Mouse (Mus musculus): Measurements from ENCODE around the gene Zfp212.
"Not testable (repeated sequence)": the region's sequence is repeated elsewhere in the genome, so short reads cannot be mapped to it uniquely, and the experiment has no call there.

The Zfp212 gene

DNA sequence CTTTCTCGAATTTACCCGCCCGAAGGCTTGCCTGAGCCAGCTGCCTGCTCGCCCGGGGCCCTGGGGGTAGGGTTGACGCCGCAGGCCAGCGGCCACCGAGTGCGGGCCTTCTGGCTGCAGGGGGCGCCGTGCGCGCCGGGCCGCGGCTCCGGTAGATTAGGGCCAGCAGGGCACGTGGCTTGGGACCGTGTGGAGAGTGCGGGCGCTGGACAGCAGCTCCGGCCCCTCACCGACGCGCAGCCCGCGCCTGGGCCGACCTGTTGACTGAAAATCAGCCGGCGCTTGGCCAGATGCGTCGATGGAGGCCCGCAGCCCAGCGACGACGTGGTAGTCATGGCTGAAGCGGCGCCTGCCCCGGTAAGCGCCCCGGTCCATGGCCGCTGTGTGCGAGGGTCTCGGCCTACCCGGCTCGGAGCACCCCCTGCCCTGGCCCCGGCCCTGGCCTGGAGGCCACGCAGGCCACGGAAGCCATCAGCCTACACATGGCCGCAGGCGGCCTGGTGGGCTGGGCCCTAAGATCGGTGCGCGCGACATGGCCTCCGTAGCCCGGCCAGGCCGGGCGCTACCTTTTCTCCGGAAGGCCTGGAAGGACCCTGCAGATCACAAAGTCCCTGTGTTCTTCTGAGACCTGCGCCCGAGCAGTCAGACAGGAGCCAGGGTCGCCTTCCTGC, 22.9 kb downstream of the Zfp212 start:
- peak; percentile 77 for DNase-seq (ENCODE audit: low read depth)

DNA sequence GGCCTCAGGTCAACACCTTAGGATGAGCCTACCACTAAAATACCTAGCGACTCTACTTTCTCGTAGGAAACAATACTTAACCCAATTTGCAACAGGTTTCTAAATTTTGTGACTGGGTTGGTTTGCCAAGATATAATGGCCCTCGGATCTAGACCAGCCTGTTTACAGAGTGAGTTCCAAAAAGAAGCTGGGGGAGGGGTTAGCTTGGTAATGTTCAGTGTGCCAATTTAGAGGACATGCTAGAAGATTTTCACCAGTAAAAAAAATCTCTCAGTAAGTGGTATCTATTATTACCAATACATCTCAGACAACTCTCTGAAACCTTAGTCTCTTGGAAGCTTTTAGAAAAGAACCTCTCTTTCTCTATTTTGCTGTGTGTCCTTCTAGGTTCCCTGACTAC, 23.4 kb downstream of the Zfp212 start:
- no peak for DNase-seq (ENCODE audit: low read depth)

DNA sequence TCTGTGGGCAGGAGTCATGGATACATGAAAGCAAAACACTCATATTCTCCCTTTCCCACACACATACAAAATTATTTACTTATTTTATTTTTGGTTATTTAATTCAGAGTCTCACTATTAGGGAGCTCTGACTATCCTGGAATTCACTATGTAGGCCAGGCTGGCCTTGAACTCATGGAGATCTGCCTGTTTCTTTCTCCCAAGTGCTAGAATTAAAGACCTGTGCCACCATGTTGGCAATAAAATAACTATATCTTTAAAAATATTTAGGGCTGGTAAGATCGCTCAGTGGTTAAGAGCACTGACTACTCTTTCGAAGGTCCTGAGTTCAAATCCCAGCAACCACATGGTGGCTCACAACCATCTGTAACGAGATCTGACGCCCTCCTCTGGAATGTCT, 27.1 kb downstream of the Zfp212 start:
- no peak for DNase-seq (ENCODE audit: low read depth)

DNA sequence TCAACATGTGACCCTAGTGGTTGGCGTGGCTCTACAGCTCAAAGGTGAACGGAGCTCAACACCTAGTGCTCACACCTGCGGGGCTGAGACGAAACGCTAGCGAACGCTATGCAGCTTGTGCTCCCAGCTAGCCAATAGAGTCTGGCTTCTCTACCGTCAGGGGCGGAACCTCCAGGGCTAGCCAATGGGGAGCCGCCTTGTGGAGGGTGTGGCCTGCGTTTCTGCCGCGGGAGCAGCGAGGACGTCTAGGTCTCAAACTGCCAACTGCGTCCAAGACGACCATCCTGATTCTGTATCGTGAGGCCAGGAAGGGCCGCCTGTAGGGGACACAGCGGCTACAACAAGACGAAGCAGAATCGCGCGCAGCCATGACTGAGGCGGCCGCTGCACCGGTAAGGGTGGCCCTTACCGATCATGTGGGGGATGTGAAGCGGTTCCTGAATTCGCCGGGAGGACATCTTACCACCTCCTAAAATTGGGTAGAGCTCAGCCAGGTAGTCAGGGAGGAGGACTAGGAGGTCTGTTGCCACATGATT, 33.0 kb downstream of the Zfp212 start, which contains the start of gene Zfp956:
Gene Zfp956 (plus strand): TSS at position 200 of the 536 bp plus-strand sequence.
- DNase-seq (ENCODE audit: low read depth) = peak; percentile 95

DNA sequence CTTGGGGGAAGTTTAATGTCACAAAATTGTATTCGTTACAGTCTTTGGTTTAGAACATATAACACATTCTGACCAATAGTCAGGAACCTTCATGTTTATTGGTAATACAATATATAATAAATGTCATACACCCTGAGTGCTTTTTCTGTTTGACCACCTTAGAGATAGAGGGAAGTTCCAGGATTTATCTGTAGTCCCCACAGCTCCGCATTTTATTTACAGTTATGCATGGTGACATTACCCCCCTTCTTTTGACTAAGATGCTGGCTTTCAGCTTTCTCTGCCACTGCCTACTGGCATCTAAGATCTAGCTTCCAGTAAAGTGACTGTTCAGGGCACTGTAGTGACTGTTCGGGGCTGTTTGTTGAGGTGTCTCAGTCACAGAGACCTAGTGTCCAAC, 34.1 kb downstream of the Zfp212 start:
- no peak for DNase-seq (ENCODE audit: low read depth)

DNA sequence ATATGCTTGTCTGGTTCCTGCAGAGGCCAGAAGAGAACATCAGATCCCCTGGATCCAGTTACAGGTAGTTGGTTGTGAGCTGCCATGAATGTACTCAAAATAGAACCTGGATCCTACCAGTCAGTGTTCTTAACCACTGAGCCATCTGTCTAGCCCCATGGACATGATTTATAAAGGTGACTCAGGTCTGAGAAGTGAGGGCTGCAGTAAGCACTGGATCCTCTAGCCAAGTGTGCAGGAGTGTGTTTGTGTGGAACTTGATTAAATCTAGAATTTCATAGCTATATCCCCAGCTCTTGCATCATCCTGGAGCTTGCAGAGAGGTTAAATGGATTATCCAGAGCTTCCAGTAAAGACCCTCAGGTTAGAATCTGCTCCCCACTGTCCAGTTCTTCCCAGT, 37.5 kb downstream of the Zfp212 start:
- no peak for DNase-seq (ENCODE audit: low read depth)

DNA sequence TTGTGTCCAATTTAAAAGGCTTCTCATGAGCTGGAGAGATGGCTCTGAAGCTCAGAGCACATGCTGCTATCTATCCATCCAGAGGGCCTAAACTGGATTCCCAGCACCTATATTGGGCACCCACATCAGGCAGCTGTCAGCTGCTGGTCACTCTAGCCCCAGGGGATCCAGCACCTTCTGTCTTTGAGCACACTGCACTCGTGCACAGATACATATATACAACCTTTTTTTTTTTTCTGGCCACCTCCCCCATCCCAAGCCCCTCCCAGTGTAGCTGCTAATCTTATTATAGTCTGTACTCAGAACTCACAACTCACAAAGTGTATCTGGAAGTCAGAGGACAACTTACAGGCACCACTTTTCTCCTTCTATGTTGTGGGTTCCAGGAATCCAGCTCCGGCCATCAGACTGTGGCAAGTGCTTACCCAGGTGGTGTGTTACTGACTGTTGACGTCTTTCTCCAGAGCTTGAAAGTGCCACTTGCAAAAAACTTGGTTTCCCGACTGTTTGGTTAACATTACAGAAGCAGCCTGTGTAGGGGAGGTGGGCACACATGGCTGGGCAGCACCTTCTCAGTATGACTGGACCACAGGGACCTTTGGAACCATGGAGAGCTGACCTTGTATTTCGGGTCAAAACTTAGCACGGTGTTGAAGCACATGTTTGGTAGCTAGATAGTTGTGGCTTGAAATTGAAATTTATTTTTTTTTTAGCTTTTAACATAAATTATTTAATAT, 40.6 kb downstream of the Zfp212 start:
- no peak for DNase-seq (ENCODE audit: low read depth)

DNA sequence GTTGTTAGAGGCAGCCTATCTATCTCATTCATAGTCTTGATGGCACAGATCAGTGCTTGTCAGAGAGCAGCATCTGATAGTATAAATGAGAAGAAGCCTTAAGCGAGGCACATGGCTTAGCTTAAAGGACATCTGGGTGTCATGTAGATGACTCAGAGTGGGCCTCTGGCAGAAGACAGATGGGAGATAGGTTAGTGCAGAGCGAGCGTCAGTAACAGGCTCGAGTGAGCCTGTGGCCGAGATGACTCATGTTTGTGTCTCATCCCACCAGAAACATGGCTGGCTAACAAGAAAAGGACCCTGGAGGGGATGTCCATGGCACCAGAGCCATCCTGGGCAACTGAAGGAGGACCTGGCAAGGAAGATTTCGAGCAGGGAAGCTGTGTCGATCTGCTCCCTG, 42.8 kb downstream of the Zfp212 start:
- no peak for DNase-seq (ENCODE audit: low read depth)

DNA sequence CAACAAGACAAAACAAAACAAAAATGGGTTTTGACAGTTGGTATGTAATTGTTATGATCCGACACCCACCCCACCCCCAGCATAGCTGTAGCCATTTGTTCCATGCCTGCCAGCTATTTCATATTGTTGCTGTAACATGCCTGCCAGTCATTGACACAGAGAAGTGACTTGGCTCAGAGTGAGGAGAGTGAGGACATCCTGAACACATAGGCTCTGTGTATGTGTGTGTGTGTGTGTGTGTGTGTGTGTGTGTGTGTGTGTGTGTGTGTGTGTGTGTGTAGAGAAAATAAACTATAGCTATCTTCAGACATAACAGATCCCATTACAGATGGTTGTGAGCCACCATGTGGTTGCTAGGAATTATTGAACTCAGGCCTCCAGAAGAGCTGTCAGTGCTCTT, 47.9 kb downstream of the Zfp212 start:
- DNase-seq (ENCODE audit: low read depth) = not testable (repeated sequence)

DNA sequence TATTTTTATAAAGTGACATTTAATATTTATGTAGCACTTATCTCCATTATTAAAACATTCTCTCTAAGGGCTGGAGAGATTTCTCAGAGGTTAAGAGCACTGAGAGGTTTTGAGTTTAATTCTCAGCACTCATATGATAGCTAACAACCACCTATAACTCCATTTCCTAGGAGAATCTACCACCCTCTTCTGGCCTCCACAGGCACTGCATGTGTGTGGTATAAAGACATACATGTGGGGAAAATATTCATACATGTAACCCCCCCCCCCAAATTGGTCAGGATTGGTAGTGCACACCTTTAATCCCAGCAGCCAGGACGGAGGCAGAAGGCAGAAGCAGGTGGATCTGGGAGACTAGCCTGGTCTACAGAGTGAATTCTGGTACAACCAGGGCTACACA, 54.3 kb downstream of the Zfp212 start:
- peak; percentile 30 for DNase-seq (ENCODE audit: low read depth)

DNA sequence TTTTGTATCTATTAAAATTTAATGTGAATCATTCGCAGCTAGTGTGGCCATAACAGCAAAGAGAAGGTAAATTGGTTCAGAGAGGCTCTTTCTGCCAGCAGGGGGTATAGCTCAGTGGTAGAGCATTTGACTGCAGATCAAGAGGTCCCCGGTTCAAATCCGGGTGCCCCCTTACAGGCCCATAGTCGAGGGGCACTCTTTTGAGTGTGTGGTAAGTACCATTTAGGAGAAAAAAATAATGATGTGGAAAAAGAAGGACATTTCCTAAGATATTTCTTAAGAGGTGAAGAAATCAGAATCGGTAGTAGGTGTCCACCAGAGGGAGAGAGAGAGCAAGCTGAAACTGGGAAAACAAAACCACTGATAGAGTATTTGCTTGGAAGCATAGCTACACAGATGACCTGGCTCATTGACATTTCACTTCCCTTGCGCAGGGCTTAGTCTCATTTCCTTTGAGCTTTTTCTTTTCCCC, 58.7 kb downstream of the Zfp212 start:
- DNase-seq (ENCODE audit: low read depth) = peak; percentile 49

Measured in naive thymus-derived CD4-positive, alpha-beta T cell, adult 2 months (primary cell).